Mouse (Mus musculus) neural tube, embryonic 13.5 days (tissue): ENCODE data around the gene Mfsd6l. TPM values are rescaled to one million over a fixed set of nuclear protein-coding genes. Genes with fewer than 3 reads are reported as not detected.
A peak's percentile ranks its signal among the peaks of the same experiment; 100 is the strongest.

Experiments used
- ATAC-seq: fragments of 200-750 bp; cut with Nextera tagmentation; 2 replicates; pipeline ENCODE4 v1.8.0; 2017; ENCODE audit warnings: low read depth, mild to moderate bottlenecking, moderate TSS enrichment, moderate library complexity
- H3K27ac ChIP-seq: fragments of 300-500 bp; sonication (generic); replicated peaks from 2 replicates; pipeline ENCODE4 v1.5.1; 2015; ENCODE audit warnings: moderate library complexity, mild to moderate bottlenecking, inconsistent platforms
- H3K27me3 ChIP-seq: fragments of 300-500 bp; sonication (generic); 2 replicates; pipeline ENCODE4 v1.6.1; 2015; ENCODE audit warnings: mild to moderate bottlenecking, inconsistent platforms
- H3K36me3 ChIP-seq: fragments of 300-500 bp; sonication (generic); 2 replicates; pipeline ENCODE4 v1.6.1; 2015; ENCODE audit warnings: mild to moderate bottlenecking, inconsistent platforms
- H3K4me1 ChIP-seq: fragments of 300-500 bp; sonication (generic); replicated peaks from 2 replicates; pipeline ENCODE4 v1.6.1; 2015; ENCODE audit warnings: inconsistent platforms
- H3K4me2 ChIP-seq: fragments of 300-500 bp; sonication (generic); 2 replicates; pipeline ENCODE4 v1.6.1; 2015; ENCODE audit warnings: inconsistent platforms, mild to moderate bottlenecking, moderate library complexity
- H3K4me3 ChIP-seq: fragments of 300-500 bp; sonication (generic); 2 replicates; pipeline ENCODE4 v1.5.1; 2015; ENCODE audit warnings: mild to moderate bottlenecking, inconsistent platforms
- H3K9ac ChIP-seq: fragments of 300-500 bp; sonication (generic); 2 replicates; pipeline ENCODE4 v1.6.1; 2015; ENCODE audit warnings: moderate library complexity, mild to moderate bottlenecking, inconsistent platforms
- H3K9me3 ChIP-seq: fragments of 300-500 bp; sonication (generic); 2 replicates; pipeline ENCODE4 v1.6.1; 2016; ENCODE audit warnings: inconsistent platforms
- WGBS: fragments of 180-500 bp; shearing (Covaris S2); methylation state at CpG from one replicate; pipeline ENCODE4 v1.1.7; 2015; 5-methylcytosine and 5-hydroxymethylcytosine counted together
- polyA plus RNA-seq: library from polyadenylated mRNA; unstranded; fragments of >200 nt; fragmentation: Nextera tagmentation; extraction: Ambion mirVana; gene quantifications from 2 replicates; pipeline ENCODE4 v1.2.1, GENCODE M21; 2015

Mfsd6l gene
- polyA plus RNA-seq, 1 experiment from 2014 or later = not detected

DNA sequence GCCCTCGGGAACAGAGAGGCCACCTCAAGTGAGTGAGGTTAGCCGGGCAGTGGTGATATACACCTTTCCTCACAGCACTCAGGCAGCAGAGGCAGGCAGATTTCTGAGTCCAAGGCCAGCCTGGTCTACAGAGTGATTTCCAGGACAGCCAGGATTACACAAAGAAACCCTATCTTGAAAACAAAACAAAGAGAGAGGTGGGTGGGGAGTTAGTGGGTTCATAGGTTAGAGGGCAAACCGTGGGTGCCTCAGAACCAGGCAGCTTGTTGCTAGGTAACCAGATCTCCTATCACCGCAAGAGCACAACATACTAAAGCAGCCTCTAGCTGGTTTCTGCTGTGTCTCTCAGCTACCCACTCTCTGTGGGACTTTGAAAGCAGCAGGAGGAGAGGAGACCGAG is 30.7 kb downstream of the Mfsd6l start, which contains the start of gene Ccdc42:
Gene Ccdc42 (plus strand): TSS at position 301 of the 400 bp plus-strand sequence.
- Histone ChIP-seq H3K4me2 (no peak within 1 kb of the TSS), H3K4me3 (no peak within 1 kb of the TSS), H3K4me1 (0 out of 2 replicates have a peak, but pooled peaks cover 10% of the 10 kb centered on the region), H3K27me3 (no peaks in the 10 kb centered on the region), H3K9me3 (no peaks in the 10 kb centered on the region), H3K9ac (no peak within 1 kb of the TSS), H3K27ac (no peak within 1 kb of the TSS), H3K36me3 (no peaks in the 10 kb centered on the region)
- WGBS = 67% methylated on average over 5 of the region's 5 CpGs
- ATAC-seq = no peak

GRCm38 (mm10) chr11:68589055-68589809 is 33.2 kb downstream of the Mfsd6l start:
- ATAC-seq = no peak
- no peak overlapping the region for H3K27ac ChIP-seq
- WGBS = 61% methylated on average over 8 of the region's 8 CpGs

DNA sequence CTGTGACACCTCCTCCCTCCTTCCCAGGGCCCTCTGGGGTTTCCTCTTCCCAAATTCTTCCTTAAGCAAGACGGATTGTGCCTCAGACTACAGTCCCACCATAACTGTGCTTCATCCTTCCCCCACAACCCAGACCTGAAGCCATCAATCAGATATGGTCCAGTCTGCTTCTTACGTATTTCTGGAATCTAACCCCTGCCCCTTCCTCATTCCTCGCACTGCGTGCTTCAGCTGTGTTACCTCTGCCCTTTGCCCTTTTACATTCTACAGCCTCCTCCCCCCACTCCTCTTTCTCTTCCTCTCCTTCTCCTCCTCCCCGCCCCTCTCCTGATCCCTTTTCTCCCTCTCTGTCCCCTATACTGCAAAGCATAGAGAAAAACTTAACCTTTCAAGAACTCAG is 35.7 kb downstream of the Mfsd6l start:
- Histone ChIP-seq H3K27ac (no peak overlapping the region), H3K4me3 (no peak overlapping the region), H3K4me1 (0 out of 2 replicates have a peak, but pooled peaks cover 14% of the 10 kb centered on the region), H3K36me3 (no peaks in the 10 kb centered on the region), H3K4me2 (no peak overlapping the region), H3K9ac (no peak overlapping the region), H3K27me3 (no peaks in the 10 kb centered on the region), H3K9me3 (no peaks in the 10 kb centered on the region)
- 24% methylated on average over 5 of the region's 5 CpGs for WGBS
- ATAC-seq = no peak

More at GRCm38 (mm10) chr11:68589055-68589809, 33.2 kb downstream of the Mfsd6l start:
- no peak overlapping the region for H3K4me2 ChIP-seq
- H3K9ac ChIP-seq = no peak overlapping the region
- H3K27me3 ChIP-seq = no peaks in the 10 kb centered on the region
- no peaks in the 10 kb centered on the region for H3K9me3 ChIP-seq
- H3K4me3 ChIP-seq = no peak overlapping the region
- H3K36me3 ChIP-seq = no peaks in the 10 kb centered on the region
- 0 out of 2 replicates have a peak, but pooled peaks cover 15% of the 10 kb centered on the region for H3K4me1 ChIP-seq

DNA sequence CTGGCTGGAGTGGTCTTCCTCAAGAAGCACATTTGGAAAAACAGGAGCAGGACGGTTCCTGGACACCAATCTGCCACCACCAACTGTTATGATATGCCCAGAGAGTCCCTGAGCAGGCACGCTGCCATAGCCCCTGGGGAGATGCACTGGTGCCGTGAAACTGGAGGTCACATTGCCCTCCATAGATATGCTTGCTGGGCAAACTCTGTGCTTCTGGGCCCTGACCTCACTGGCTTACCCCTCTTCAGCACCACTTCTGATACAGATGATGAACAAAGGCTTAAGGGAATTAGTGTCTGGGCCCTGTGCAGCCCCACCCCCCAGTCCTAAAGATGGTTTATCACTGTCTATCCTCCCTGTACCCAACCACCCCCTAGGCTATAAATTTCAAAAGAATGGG is 37.3 kb downstream of the Mfsd6l start:
- Histone ChIP-seq H3K9me3 (no peaks in the 10 kb centered on the region), H3K27ac (no peak overlapping the region), H3K9ac (no peak overlapping the region), H3K4me2 (no peak overlapping the region), H3K4me3 (no peak overlapping the region), H3K36me3 (no peaks in the 10 kb centered on the region), H3K4me1 (0 out of 2 replicates have a peak, but pooled peaks cover 14% of the 10 kb centered on the region), H3K27me3 (no peaks in the 10 kb centered on the region)
- ATAC-seq = no peak
- WGBS = 48% methylated on average over 3 of the region's 3 CpGs

DNA sequence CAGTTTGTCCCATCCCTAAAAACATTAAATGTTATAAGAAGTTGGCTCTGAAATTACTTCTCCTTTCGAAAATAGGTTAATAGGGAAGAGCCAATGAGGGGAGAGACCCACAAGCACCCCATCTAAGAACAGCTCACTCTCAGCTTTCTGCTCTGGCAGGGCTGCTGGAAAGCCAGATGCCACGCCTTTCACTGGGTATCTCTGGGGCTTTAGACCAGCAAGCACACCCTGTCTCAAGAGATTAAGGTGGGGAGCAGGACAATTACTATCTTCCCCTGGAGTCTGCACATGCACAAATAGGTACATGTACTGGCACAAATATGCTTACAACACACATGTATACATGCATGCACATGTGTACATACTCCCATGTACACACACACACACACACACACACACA is 41.9 kb downstream of the Mfsd6l start:
- Histone ChIP-seq H3K9me3 (no peaks in the 10 kb centered on the region), H3K9ac (no peak overlapping the region), H3K27ac (no peak overlapping the region), H3K4me1 (peaks cover 22% of the 10 kb centered on the region; the same call in 1 of the 2 replicates), H3K4me3 (no peak overlapping the region), H3K36me3 (no peaks in the 10 kb centered on the region), H3K4me2 (no peak overlapping the region), H3K27me3 (no peaks in the 10 kb centered on the region)
- 84% methylated on average over 2 of the region's 2 CpGs for WGBS
- ATAC-seq = no peak

- Histone ChIP-seq H3K9me3 (no peaks in the 10 kb centered on the region), H3K4me2 (no peak overlapping the region), H3K27ac (0 out of 2 replicates have a peak overlapping the region, but pooled peaks have one; percentile 24), H3K4me3 (no peak overlapping the region), H3K4me1 (peaks cover 17% of the 10 kb centered on the region; the same call in 1 of the 2 replicates), H3K27me3 (no peaks in the 10 kb centered on the region), H3K9ac (no peak overlapping the region), H3K36me3 (no peaks in the 10 kb centered on the region)
- no peak for ATAC-seq
- 53% methylated on average over 6 of the region's 6 CpGs for WGBS
Observed at GRCm38 (mm10) chr11:68600551-68601021, 44.6 kb downstream of the Mfsd6l start.

DNA sequence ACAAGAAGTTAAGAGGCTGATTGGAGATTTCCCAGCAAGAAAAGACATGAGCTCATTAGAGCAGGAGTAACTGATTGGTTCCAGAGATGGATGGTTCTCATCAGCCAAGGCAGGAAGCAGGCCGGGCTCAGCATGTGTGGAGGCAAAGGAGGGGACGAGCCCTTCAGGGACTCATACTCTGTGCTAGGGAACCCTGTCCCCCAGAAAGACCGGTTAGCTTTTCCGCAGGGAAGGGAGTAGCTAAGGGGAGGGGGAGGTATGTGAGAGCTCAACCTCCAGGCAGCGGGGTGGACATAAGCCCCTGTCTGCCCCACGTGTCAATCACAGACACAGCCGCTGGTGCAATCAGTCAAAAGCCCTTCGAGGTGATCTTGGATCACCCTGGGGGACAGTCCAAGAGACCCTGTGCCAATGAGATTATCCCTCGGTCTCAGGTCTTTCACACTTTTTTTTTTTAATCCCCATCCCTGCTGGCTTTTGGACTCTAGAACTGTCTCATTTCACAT is 45.6 kb downstream of the Mfsd6l start:
- Histone ChIP-seq H3K9me3 (no peaks in the 10 kb centered on the region), H3K4me1 (peaks cover 17% of the 10 kb centered on the region; the same call in 1 of the 2 replicates), H3K27ac (peak overlapping the region; percentile 38), H3K27me3 (no peaks in the 10 kb centered on the region), H3K9ac (no peak overlapping the region), H3K4me3 (no peak overlapping the region), H3K4me2 (no peak overlapping the region), H3K36me3 (no peaks in the 10 kb centered on the region)
- WGBS = 31% methylated on average over 9 of the region's 9 CpGs
- no peak for ATAC-seq

DNA sequence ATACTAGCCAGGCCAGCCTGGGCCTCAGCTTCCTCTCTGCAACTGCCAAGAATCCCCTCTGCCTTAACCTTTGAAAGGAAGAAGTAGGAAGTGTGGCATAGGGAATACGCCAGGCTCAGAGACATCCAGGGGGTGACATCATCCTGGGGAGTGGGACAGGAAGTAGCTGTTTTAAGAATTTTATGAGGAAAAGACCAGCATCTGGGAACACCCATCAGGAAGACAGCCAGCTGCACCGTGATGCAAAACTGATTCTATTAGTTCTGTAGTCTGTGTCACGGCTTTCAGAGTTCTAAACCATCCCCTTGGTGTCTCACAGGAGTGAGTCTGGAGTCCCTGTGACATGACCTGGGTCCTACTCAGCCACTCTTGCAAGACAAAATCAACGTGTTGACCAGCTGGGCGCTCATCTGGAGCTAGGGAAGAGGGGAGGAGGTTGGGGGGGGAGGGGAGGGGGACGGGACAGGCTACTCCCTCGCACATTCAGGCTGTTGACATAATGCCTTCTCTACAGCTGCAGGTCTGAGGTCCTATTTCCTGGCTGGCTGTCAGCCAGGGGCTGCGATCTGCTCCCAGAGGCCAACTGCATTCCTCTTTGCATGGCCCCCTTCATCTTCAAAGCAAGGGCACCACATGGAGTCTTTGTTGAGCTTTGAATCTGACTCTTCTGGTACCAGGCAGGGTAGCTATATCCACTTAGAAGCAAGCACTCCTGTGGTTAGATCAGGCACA is 46.4 kb downstream of the Mfsd6l start:
- peaks cover 17% of the 10 kb centered on the region; the same call in 1 of the 2 replicates for H3K4me1 ChIP-seq
- 24% methylated on average over 8 of the region's 8 CpGs for WGBS
- no peak overlapping the region for H3K9ac ChIP-seq
- no peaks in the 10 kb centered on the region for H3K36me3 ChIP-seq
- no peak overlapping the region for H3K4me3 ChIP-seq
- ATAC-seq = no peak
- H3K9me3 ChIP-seq = no peaks in the 10 kb centered on the region
- peak overlapping the region; percentile 40 for H3K27ac ChIP-seq
- no peak overlapping the region for H3K4me2 ChIP-seq
- H3K27me3 ChIP-seq = no peaks in the 10 kb centered on the region

DNA sequence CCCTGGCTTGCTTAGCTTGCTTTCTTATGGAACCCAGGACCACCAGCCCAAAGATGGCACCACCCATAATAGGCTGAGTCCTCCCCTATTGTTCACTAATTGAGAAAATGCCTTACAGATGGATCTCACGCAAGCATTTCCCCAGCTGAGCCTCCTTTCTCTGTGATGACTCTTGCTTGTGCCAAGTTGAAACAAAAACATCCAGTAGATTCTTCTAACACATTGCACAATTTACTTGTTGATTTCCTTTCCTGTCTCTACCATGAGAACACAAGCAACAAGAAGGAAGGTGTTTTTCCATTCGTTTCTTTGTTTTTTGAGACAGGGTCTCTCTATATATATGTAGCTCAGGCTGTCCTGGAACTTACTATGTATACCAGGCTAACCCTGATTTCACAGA is 51.1 kb downstream of the Mfsd6l start:
- no peak overlapping the region for H3K4me3 ChIP-seq
- H3K9me3 ChIP-seq = no peaks in the 10 kb centered on the region
- no peak overlapping the region for H3K9ac ChIP-seq
- WGBS = 75% methylated on average over 2 of the region's 2 CpGs
- no peak for ATAC-seq
- no peaks in the 10 kb centered on the region for H3K36me3 ChIP-seq
- no peak overlapping the region for H3K27ac ChIP-seq
- peaks cover 9% of the 10 kb centered on the region; the same call in 1 of the 2 replicates for H3K4me1 ChIP-seq
- no peaks in the 10 kb centered on the region for H3K27me3 ChIP-seq
- no peak overlapping the region for H3K4me2 ChIP-seq

Other genes with a start within 250 kb of the Mfsd6l start
- gene Ntn1, start 155.4 kb upstream of the Mfsd6l start, polyA plus RNA-seq = 31.3 and 35.3 TPM in 2 replicates
- gene Pik3r5, start 124.1 kb upstream of the Mfsd6l start, polyA plus RNA-seq = 1.3 and 1.6 TPM in 2 replicates
- gene Pik3r6, start 53.2 kb upstream of the Mfsd6l start, polyA plus RNA-seq = 2.3 and 2.4 TPM in 2 replicates
- 0.20 and 0.32 TPM in 2 replicates for gene Ccdc42, start 30.8 kb downstream of the Mfsd6l start, polyA plus RNA-seq
- 76.5 and 94.0 TPM in 2 replicates for gene Myh10, start 135.4 kb downstream of the Mfsd6l start, polyA plus RNA-seq